Mouse (Mus musculus) hindbrain, embryonic 11.5 days (tissue): ENCODE data around the gene Zfp384. TPM values are rescaled to one million over a fixed set of nuclear protein-coding genes. Genes with fewer than 3 reads are reported as not detected.
"Not testable (repeated sequence)": the region's sequence is repeated elsewhere in the genome, so short reads cannot be mapped to it uniquely, and the experiment has no call there.

ENCODE experiments used
- ATAC-seq: fragments of 200-750 bp; cut with Nextera tagmentation; 2 replicates; pipeline ENCODE4 v1.8.0; 2017; ENCODE audit warnings: mild to moderate bottlenecking, moderate TSS enrichment, moderate library complexity; ENCODE audit not compliant: low FRiP score
- DNase-seq: peaks from one replicate; pipeline ENCODE4 v3.0.0-alpha.2; 2015; ENCODE audit warnings: low spot score
- H3K27ac ChIP-seq: fragments of 300-500 bp; sonication (generic); 2 replicates; pipeline ENCODE4 v1.5.1; 2014; ENCODE audit warnings: mild to moderate bottlenecking, low read depth, low read length
- H3K27me3 ChIP-seq: fragments of 300-500 bp; sonication (generic); 2 replicates; pipeline ENCODE4 v1.6.1; 2014; ENCODE audit warnings: mild to moderate bottlenecking, low read length, moderate library complexity, mixed read lengths; ENCODE audit not compliant: control insufficient read depth, insufficient read depth
- H3K36me3 ChIP-seq: fragments of 300-500 bp; sonication (generic); 2 replicates; pipeline ENCODE4 v1.6.1; 2014; ENCODE audit warnings: mild to moderate bottlenecking, low read length, moderate library complexity, mixed read lengths; ENCODE audit not compliant: control insufficient read depth, insufficient read depth
- H3K4me1 ChIP-seq: fragments of 300-500 bp; sonication (generic); replicated peaks from 2 replicates; pipeline ENCODE4 v1.6.1; 2014; ENCODE audit warnings: low read length, mixed read lengths; ENCODE audit not compliant: control insufficient read depth, insufficient read depth
- H3K4me2 ChIP-seq: fragments of 300-500 bp; sonication (generic); replicated peaks from 2 replicates; pipeline ENCODE4 v1.6.1; 2014; ENCODE audit warnings: mild to moderate bottlenecking, low read depth, low read length
- H3K4me3 ChIP-seq: fragments of 300-500 bp; sonication (generic); 2 replicates; pipeline ENCODE4 v1.5.1; 2014; ENCODE audit warnings: low read depth, low read length
- H3K9ac ChIP-seq: fragments of 300-500 bp; sonication (generic); 2 replicates; pipeline ENCODE4 v1.6.1; 2014; ENCODE audit warnings: low read depth, low read length
- H3K9me3 ChIP-seq: fragments of 300-500 bp; sonication (generic); 2 replicates; pipeline ENCODE4 v1.6.1; 2016; ENCODE audit warnings: low read length; ENCODE audit not compliant: control insufficient read depth
- WGBS: fragments of 180-500 bp; shearing (Covaris S2); extraction: QIAGEN DNeasy Blood & Tissue Kit; methylation state at CpG from one replicate; pipeline ENCODE4 v1.1.7; 2014; 5-methylcytosine and 5-hydroxymethylcytosine counted together
- polyA plus RNA-seq: library from polyadenylated mRNA; unstranded; fragments of >200 nt; fragmentation: Nextera tagmentation; extraction: Ambion mirVana; gene quantifications from 2 replicates; pipeline ENCODE4 v1.2.1, GENCODE M21; 2014

Zfp384 gene
- polyA plus RNA-seq, 1 experiment from 2014 or later = 16.5 TPM

- Histone ChIP-seq H3K4me1 (no peaks in the 10 kb centered on the region), H3K9ac (no peak overlapping the region), H3K36me3 (peaks cover 18% of the 10 kb centered on the region; the same call in 1 of the 2 replicates), H3K27ac (no peak overlapping the region), H3K27me3 (no peaks in the 10 kb centered on the region), H3K9me3 (no peaks in the 10 kb centered on the region), H3K4me3 (no peak overlapping the region), H3K4me2 (no peak overlapping the region)
- 74% methylated on average over 5 of the region's 5 CpGs for WGBS
- ATAC-seq = no peak
- peak; percentile 38 for DNase-seq
Measured at GRCm38 (mm10) chr6:125051237-125051636, 42.3 kb downstream of the Zfp384 start.

- Histone ChIP-seq H3K27ac (no peak overlapping the region), H3K4me1 (no peaks in the 10 kb centered on the region)
Measured at GRCm38 (mm10) chr6:125061493-125061892, 52.5 kb downstream of the Zfp384 start.

GRCm38 (mm10) chr6:125062511-125062910 lies 53.6 kb downstream of the Zfp384 start:
- DNase-seq (no peak), ATAC-seq (no peak)
- H3K27me3 ChIP-seq = no peaks in the 10 kb centered on the region
- H3K36me3 ChIP-seq = no peaks in the 10 kb centered on the region
- H3K27ac ChIP-seq = no peak overlapping the region
- no peaks in the 10 kb centered on the region for H3K4me1 ChIP-seq
- no peak overlapping the region for H3K4me2 ChIP-seq
- WGBS = 88% methylated on average over 5 of the region's 5 CpGs
- no peaks in the 10 kb centered on the region for H3K9me3 ChIP-seq
- H3K4me3 ChIP-seq = no peak overlapping the region
- no peak overlapping the region for H3K9ac ChIP-seq

More at GRCm38 (mm10) chr6:125061493-125061892, 52.5 kb downstream of the Zfp384 start:
- 40% methylated on average over 6 of the region's 6 CpGs for WGBS
- no peak for DNase-seq
- no peak for ATAC-seq
- Histone ChIP-seq H3K36me3 (no peaks in the 10 kb centered on the region), H3K9ac (no peak overlapping the region), H3K27me3 (no peaks in the 10 kb centered on the region), H3K4me2 (no peak overlapping the region), H3K4me3 (no peak overlapping the region), H3K9me3 (no peaks in the 10 kb centered on the region)

GRCm38 (mm10) chr6:125063906-125064305 lies 55.0 kb downstream of the Zfp384 start:
- Histone ChIP-seq H3K27ac (no peak overlapping the region), H3K9ac (no peak overlapping the region), H3K4me3 (no peak overlapping the region), H3K4me2 (no peak overlapping the region), H3K4me1 (no peaks in the 10 kb centered on the region), H3K9me3 (no peaks in the 10 kb centered on the region), H3K36me3 (no peaks in the 10 kb centered on the region), H3K27me3 (no peaks in the 10 kb centered on the region)
- 91% methylated on average over 6 of the region's 6 CpGs for WGBS
- no peak for ATAC-seq
- no peak for DNase-seq

- H3K4me3 ChIP-seq, H3K36me3 ChIP-seq, H3K27ac ChIP-seq, H3K9me3 ChIP-seq, H3K9ac ChIP-seq, ATAC-seq, DNase-seq, H3K27me3 ChIP-seq, H3K4me1 ChIP-seq, H3K4me2 ChIP-seq: not testable (repeated sequence)
- WGBS = no CpG with 5 or more reads among the region's 1 CpGs
Measured at GRCm38 (mm10) chr6:125065223-125065622, 56.3 kb downstream of the Zfp384 start.

GRCm38 (mm10) chr6:125067571-125067995 lies 58.6 kb downstream of the Zfp384 start, which contains the start of gene Lpar5:
TSS of gene Lpar5 (plus strand) at chr6:125067920.
- WGBS = 64% methylated on average over 8 of the region's 8 CpGs
- H3K36me3 ChIP-seq = no peaks in the 10 kb centered on the region
- H3K9me3 ChIP-seq = no peaks in the 10 kb centered on the region
- DNase-seq (no peak), ATAC-seq (no peak)
- no peak within 1 kb of the TSS for H3K4me3 ChIP-seq
- no peak within 1 kb of the TSS for H3K27ac ChIP-seq
- H3K9ac ChIP-seq = no peak within 1 kb of the TSS
- no peaks in the 10 kb centered on the region for H3K4me1 ChIP-seq
- H3K27me3 ChIP-seq = no peaks in the 10 kb centered on the region
- H3K4me2 ChIP-seq = no peak within 1 kb of the TSS

- H3K9me3 ChIP-seq = no peaks in the 10 kb centered on the region
- WGBS = 84% methylated on average over 18 of the region's 18 CpGs
- no peak for DNase-seq
- no peaks in the 10 kb centered on the region for H3K36me3 ChIP-seq
- H3K9ac ChIP-seq = no peak overlapping the region
- H3K27me3 ChIP-seq = no peaks in the 10 kb centered on the region
- no peaks in the 10 kb centered on the region for H3K4me1 ChIP-seq
- no peak overlapping the region for H3K4me3 ChIP-seq
- ATAC-seq = peak; percentile 49; the same call in 1 of the 2 replicates
- H3K4me2 ChIP-seq = no peak overlapping the region
- peak overlapping the region; percentile 49; the same call in 1 of the 2 replicates for H3K27ac ChIP-seq
Measured at GRCm38 (mm10) chr6:125071170-125071895, 62.4 kb downstream of the Zfp384 start.

GRCm38 (mm10) chr6:125071896-125072279 lies 62.9 kb downstream of the Zfp384 start:
- WGBS = 43% methylated on average over 1 of the region's 2 CpGs
- DNase-seq = no peak
- no peak overlapping the region for H3K4me3 ChIP-seq
- no peak overlapping the region for H3K9ac ChIP-seq
- no peaks in the 10 kb centered on the region for H3K4me1 ChIP-seq
- H3K4me2 ChIP-seq = no peak overlapping the region
- H3K27me3 ChIP-seq = no peaks in the 10 kb centered on the region
- no peak for ATAC-seq
- no peaks in the 10 kb centered on the region for H3K9me3 ChIP-seq
- peak overlapping the region; percentile 49; the same call in 1 of the 2 replicates for H3K27ac ChIP-seq
- no peaks in the 10 kb centered on the region for H3K36me3 ChIP-seq

- Histone ChIP-seq H3K9ac (no peak overlapping the region), H3K4me2 (no peak overlapping the region), H3K4me1 (no peaks in the 10 kb centered on the region), H3K27ac (no peak overlapping the region), H3K9me3 (no peaks in the 10 kb centered on the region), H3K27me3 (no peaks in the 10 kb centered on the region), H3K36me3 (no peaks in the 10 kb centered on the region), H3K4me3 (no peak overlapping the region)
- DNase-seq = no peak
- ATAC-seq = no peak
- 82% methylated on average over 8 of the region's 8 CpGs for WGBS
Measured at GRCm38 (mm10) chr6:125073825-125074224, 64.9 kb downstream of the Zfp384 start.
